Mouse (Mus musculus): ENCODE results near the gene Ptpra.

Ptpra gene

GRCm38 (mm10) chr2:130449794-130450433 is at the start of gene Ptpra:
TSS of gene Ptpra (plus strand) at chr2:130450278.
- DNase-seq (ENCODE audit: low spot score in 2 of 2): peak; percentile 84 to 85

GRCm38 (mm10) chr2:130401891-130402290 is 48.2 kb upstream of the Ptpra start:
- DNase-seq (ENCODE audit: low spot score in 2 of 2): no peak

- DNase-seq (ENCODE audit: low spot score in 2 of 2): no peak
Observed at GRCm38 (mm10) chr2:130404939-130405338, 45.1 kb upstream of the Ptpra start, which contains the start of the genes Gm28372 and 1700020A23Rik. TSS of gene Gm28372 (plus strand) at chr2:130405239. TSS of gene 1700020A23Rik (plus strand) at chr2:130405259.

- DNase-seq (ENCODE audit: low spot score in 2 of 2): no peak
Observed at GRCm38 (mm10) chr2:130406178-130406577, 43.9 kb upstream of the Ptpra start, which contains the start of gene Tmem239. TSS of gene Tmem239 (plus strand) at chr2:130406478.

GRCm38 (mm10) chr2:130408194-130408593 is 41.9 kb upstream of the Ptpra start:
- no peak for DNase-seq (ENCODE audit: low spot score in 2 of 2)

- DNase-seq (ENCODE audit: low spot score in 2 of 2): peak; percentile 55 to 72
Observed at GRCm38 (mm10) chr2:130411558-130412495, 38.3 kb upstream of the Ptpra start.

- DNase-seq (ENCODE audit: low spot score in 2 of 2): no peak
Observed at GRCm38 (mm10) chr2:130412775-130413174, 37.3 kb upstream of the Ptpra start.

- DNase-seq (ENCODE audit: low spot score in 2 of 2): no peak
Observed at GRCm38 (mm10) chr2:130414094-130414856, 35.8 kb upstream of the Ptpra start.

GRCm38 (mm10) chr2:130421781-130422620 is 28.1 kb upstream of the Ptpra start:
- DNase-seq (ENCODE audit: low spot score in 2 of 2): no peak

- DNase-seq (ENCODE audit: low spot score in 2 of 2): peak in 1 of 2 experiments; percentile 77
Observed at GRCm38 (mm10) chr2:130423397-130424125, 26.5 kb upstream of the Ptpra start.

GRCm38 (mm10) chr2:130424126-130424853 is 25.8 kb upstream of the Ptpra start, which contains the start of the genes Vps16 and Pced1a:
TSS of gene Vps16 (plus strand) at chr2:130424339.
TSS of gene Pced1a (minus strand) at chr2:130424701.
- peak; percentile 87 to 90 for DNase-seq (ENCODE audit: low spot score in 2 of 2)

GRCm38 (mm10) chr2:130425112-130425511 is 25.0 kb upstream of the Ptpra start:
- no peak for DNase-seq (ENCODE audit: low spot score in 2 of 2)

GRCm38 (mm10) chr2:130429851-130430250 is 20.2 kb upstream of the Ptpra start:
- DNase-seq (ENCODE audit: low spot score in 2 of 2): no peak

GRCm38 (mm10) chr2:130430484-130430883 is 19.6 kb upstream of the Ptpra start:
- no peak for DNase-seq (ENCODE audit: low spot score in 2 of 2)

- DNase-seq (ENCODE audit: low spot score in 2 of 2): no peak
Observed at GRCm38 (mm10) chr2:130432157-130432556, 17.9 kb upstream of the Ptpra start.

GRCm38 (mm10) chr2:130433152-130433551 is 16.9 kb upstream of the Ptpra start:
- DNase-seq (ENCODE audit: low spot score in 2 of 2): no peak

GRCm38 (mm10) chr2:130436769-130437168 is 13.3 kb upstream of the Ptpra start:
- no peak for DNase-seq (ENCODE audit: low spot score in 2 of 2)

- DNase-seq (ENCODE audit: low spot score in 2 of 2): no peak
Observed at GRCm38 (mm10) chr2:130438861-130439260, 11.2 kb upstream of the Ptpra start.

- DNase-seq (ENCODE audit: low spot score in 2 of 2): no peak
Observed at GRCm38 (mm10) chr2:130439840-130440480, 10.1 kb upstream of the Ptpra start.

Measured in right cerebral cortex, postnatal 36 days (tissue).